Mouse (Mus musculus): ENCODE results near the gene Gpha2. TPM values are rescaled to one million over a fixed set of nuclear protein-coding genes. Genes with fewer than 3 reads are reported as not detected.

The Gpha2 gene
- polyA plus RNA-seq, 1 experiment: 0.16 TPM

DNA sequence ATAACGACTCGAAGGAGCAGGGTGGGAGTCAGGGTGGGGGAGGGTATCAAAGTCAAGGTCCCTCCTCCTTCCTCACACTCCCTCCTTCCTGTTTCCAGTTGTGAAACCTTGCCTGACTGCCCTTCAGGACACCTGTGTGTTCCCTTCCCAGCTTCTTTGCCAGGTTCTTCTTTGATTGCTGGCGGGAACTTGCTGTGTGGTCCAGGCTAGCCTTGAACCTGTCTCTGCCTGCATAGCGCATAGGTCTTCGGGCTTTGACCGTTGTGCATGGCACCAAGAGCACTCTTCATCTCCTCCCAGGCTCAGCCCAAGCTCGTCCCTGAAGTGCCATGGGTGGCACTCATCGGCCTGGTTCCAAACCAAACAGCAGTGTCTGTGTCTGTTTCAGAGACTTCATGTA, 38.8 kb downstream of the Gpha2 start:
- no peak for DNase-seq
- H3K4me1 ChIP-seq (ENCODE audit: control insufficient read depth, insufficient read depth, low read length): peaks cover 12% of the 10 kb centered on the region; the same call in 1 of the 2 replicates
- 71% methylated on average over 8 of the region's 8 CpGs for WGBS
- H3K4me3 ChIP-seq (ENCODE audit: insufficient read depth, low read depth, low read length): peak overlapping the region; percentile 62; the same call in 1 of the 2 replicates
- TF ChIP-seq CTCF (conservative IDR thresholded peaks at IDR 0.05; ENCODE audit: insufficient read depth, insufficient read length, low read depth, low read length) (no peak), POLR2A (IDR thresholded peaks at IDR 0.05; ENCODE audit: low read depth, low read length) (no peak)
- H3K27ac ChIP-seq (ENCODE audit: insufficient read depth, low read depth, low read length): no peak overlapping the region
- H3K27me3 ChIP-seq (replicated peaks; ENCODE audit: control insufficient read depth, insufficient read depth, low read length): no peaks in the 10 kb centered on the region
- H3K36me3 ChIP-seq (ENCODE audit: control insufficient read depth, insufficient read depth, low read length): no peaks in the 10 kb centered on the region

DNA sequence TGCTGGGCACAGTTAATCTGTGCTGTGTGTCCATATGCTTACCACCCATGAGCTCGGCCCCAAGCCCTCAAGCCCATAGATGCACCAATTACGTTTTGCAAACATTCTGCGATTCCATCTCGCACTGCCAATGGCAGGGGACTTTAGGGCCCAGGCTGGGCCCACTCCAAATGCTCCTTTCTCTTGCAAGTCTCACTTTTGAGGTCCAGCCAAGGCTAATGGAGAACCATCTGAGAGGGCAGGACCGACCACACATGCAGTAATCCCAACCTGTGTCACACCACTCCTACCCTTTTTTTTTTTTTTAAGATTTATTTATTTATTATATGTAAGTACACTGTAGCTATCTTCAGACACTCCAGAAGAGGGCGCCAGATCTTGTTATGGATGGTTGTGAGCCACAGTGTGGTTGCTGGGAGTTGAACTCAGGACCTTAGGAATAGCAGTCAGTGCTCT, 39.6 kb downstream of the Gpha2 start:
- WGBS: 79% methylated on average over 6 of the region's 6 CpGs
- Histone ChIP-seq H3K4me1 (ENCODE audit: control insufficient read depth, insufficient read depth, low read length) (peaks cover 16% of the 10 kb centered on the region), H3K36me3 (ENCODE audit: control insufficient read depth, insufficient read depth, low read length) (no peaks in the 10 kb centered on the region), H3K27ac (ENCODE audit: insufficient read depth, low read depth, low read length) (no peak overlapping the region), H3K27me3 (replicated peaks; ENCODE audit: control insufficient read depth, insufficient read depth, low read length) (no peaks in the 10 kb centered on the region), H3K4me3 (ENCODE audit: insufficient read depth, low read depth, low read length) (no peak overlapping the region)
- no peak for TF ChIP-seq POLR2A (IDR thresholded peaks at IDR 0.05; ENCODE audit: low read depth, low read length)
- no peak; the same call in 1 of the 2 replicates for TF ChIP-seq CTCF (conservative IDR thresholded peaks at IDR 0.05; ENCODE audit: insufficient read depth, insufficient read length, low read depth, low read length)
- DNase-seq: no peak

DNA sequence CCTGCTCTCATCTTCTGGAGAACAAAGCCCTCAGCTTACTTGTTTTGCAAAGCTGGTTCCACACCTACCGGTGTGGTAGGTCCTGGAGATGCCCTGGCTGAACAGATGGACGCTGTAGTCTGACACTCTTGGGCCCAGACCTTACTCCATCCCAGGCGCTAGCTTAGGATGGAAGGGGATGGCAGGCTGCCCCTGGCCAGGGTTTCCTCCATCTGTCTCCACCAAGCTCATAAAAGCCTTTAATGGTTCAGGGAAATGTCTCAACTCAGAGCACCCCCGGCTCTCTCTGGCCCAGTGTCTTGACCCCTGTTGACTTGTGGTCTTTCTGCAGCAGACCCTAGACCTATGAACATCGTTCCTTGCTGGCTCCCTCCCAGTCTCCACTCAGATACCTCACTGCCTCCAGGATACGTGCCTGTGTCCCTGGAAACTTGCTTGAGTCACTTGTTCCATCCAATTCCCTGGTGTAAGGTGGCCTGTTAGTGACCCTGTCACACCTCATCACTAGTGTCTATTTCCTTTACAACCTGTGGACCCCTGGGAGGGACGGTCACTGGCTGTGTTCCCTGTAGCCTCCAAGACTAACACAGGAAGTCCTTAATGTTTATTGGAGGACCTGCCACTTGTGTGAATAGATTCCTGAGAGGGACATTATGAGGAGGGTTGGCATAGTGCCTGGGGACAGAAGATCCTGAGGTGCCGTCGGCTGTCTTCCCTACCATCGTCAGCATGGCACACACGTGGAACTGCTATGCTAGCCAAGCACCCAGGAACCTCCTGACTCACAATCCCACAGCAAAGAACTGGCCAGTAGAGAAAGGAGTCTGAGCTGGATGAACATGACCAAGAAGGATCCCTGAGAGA, 41.4 kb downstream of the Gpha2 start:
- Histone ChIP-seq H3K4me1 (ENCODE audit: control insufficient read depth, insufficient read depth, low read length) (peaks cover 30% of the 10 kb centered on the region), H3K27me3 (replicated peaks; ENCODE audit: control insufficient read depth, insufficient read depth, low read length) (no peaks in the 10 kb centered on the region), H3K4me3 (ENCODE audit: insufficient read depth, low read depth, low read length) (no peak overlapping the region), H3K36me3 (ENCODE audit: control insufficient read depth, insufficient read depth, low read length) (no peaks in the 10 kb centered on the region), H3K27ac (ENCODE audit: insufficient read depth, low read depth, low read length) (no peak overlapping the region)
- 22% methylated on average over 11 of the region's 11 CpGs for WGBS
- TF ChIP-seq POLR2A (IDR thresholded peaks at IDR 0.05; ENCODE audit: low read depth, low read length): no peak
- TF ChIP-seq CTCF (conservative IDR thresholded peaks at IDR 0.05; ENCODE audit: insufficient read depth, insufficient read length, low read depth, low read length): 0 out of 2 replicates have a peak, but pooled peaks have one; percentile 1
- DNase-seq: peak; percentile 62

DNA sequence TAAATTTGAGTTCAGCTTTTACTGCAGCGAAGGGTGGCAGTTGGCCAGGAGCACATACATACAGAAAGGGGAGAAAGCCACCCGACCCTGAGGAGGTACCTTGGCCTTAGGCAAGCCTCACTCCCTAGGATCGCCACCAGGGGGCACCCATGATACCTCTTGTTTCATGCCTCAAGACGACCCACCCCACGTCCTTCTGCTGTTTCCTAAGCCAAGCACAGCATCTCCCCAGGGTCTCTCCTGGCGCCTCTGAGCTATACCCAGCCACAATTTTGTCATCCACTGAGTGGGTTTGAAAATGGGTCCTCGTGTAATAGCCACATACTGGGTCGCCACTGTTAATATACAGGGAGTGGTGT, 42.0 kb downstream of the Gpha2 start:
- no peak overlapping the region for H3K4me3 ChIP-seq (ENCODE audit: insufficient read depth, low read depth, low read length)
- WGBS: 11% methylated on average over 8 of the region's 8 CpGs
- H3K27me3 ChIP-seq (replicated peaks; ENCODE audit: control insufficient read depth, insufficient read depth, low read length): no peaks in the 10 kb centered on the region
- no peak overlapping the region for H3K27ac ChIP-seq (ENCODE audit: insufficient read depth, low read depth, low read length)
- TF ChIP-seq POLR2A (IDR thresholded peaks at IDR 0.05; ENCODE audit: low read depth, low read length) (peak; percentile 31), CTCF (conservative IDR thresholded peaks at IDR 0.05; ENCODE audit: insufficient read depth, insufficient read length, low read depth, low read length) (peak; percentile 89)
- no peaks in the 10 kb centered on the region for H3K36me3 ChIP-seq (ENCODE audit: control insufficient read depth, insufficient read depth, low read length)
- H3K4me1 ChIP-seq (ENCODE audit: control insufficient read depth, insufficient read depth, low read length): peaks cover 27% of the 10 kb centered on the region
- DNase-seq: peak; percentile 90

DNA sequence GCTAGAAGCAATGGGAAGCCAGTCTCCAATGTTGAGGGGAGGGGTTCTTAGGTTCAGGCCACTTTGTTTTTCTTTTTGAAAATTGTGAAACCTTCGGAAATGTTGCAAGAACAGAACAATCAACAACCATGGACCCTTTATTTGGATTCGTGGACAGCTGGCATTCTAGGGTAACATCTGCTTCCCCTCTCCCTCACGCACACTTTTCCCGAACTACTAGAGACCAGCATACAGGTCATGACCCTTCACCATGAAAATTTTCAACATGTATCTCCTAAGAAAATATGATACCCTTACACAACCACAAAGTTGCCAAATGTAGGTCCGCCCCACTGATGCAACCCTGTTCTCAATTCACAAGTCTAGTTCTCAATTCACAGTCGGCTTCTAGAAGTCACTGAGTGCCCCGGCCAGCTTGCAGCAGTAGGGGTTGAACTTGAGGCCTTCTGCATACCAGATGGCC, 42.5 kb downstream of the Gpha2 start:
- Histone ChIP-seq H3K36me3 (ENCODE audit: control insufficient read depth, insufficient read depth, low read length) (no peaks in the 10 kb centered on the region), H3K27ac (ENCODE audit: insufficient read depth, low read depth, low read length) (no peak overlapping the region), H3K4me1 (ENCODE audit: control insufficient read depth, insufficient read depth, low read length) (peaks cover 27% of the 10 kb centered on the region), H3K27me3 (replicated peaks; ENCODE audit: control insufficient read depth, insufficient read depth, low read length) (no peaks in the 10 kb centered on the region), H3K4me3 (ENCODE audit: insufficient read depth, low read depth, low read length) (no peak overlapping the region)
- TF ChIP-seq POLR2A (IDR thresholded peaks at IDR 0.05; ENCODE audit: low read depth, low read length) (no peak), CTCF (conservative IDR thresholded peaks at IDR 0.05; ENCODE audit: insufficient read depth, insufficient read length, low read depth, low read length) (no peak)
- 79% methylated on average over 7 of the region's 7 CpGs for WGBS
- DNase-seq: no peak

DNA sequence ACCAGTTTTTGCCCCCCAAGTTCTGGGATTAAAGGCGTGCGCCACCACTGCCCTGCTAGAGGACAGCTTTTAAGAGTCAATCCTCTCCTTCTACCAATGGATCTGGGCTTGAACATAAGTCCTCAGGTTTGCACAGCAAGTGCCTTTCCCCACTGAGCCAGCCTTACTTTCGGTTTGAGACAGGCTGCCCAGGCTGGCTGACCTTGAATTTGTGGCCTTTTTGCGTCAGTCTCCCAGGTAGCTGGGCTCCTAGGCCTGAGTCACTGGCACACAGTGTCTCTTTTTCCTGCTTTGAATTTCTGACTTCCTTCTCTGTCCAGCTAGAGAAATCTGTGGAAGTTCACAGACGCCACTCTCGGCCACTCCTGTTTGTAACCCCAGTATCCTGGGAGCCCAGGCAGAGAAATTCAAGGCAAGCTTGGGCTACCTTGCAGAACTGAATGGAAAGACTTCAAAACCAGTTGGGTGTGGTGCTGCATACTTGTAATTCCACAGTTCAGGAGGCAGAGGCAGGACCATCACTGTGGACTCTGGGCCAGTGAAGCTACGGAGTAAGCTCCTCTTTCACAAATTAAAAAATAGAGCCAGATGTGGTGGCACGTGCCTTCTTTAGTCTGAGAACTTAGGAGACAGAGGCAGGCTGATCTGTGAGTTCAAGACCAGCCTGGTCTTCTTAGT, 43.8 kb downstream of the Gpha2 start:
- Histone ChIP-seq H3K27me3 (replicated peaks; ENCODE audit: control insufficient read depth, insufficient read depth, low read length) (no peaks in the 10 kb centered on the region), H3K27ac (ENCODE audit: insufficient read depth, low read depth, low read length) (peak overlapping the region; percentile 66), H3K4me3 (ENCODE audit: insufficient read depth, low read depth, low read length) (no peak overlapping the region), H3K4me1 (ENCODE audit: control insufficient read depth, insufficient read depth, low read length) (peaks cover 27% of the 10 kb centered on the region), H3K36me3 (ENCODE audit: control insufficient read depth, insufficient read depth, low read length) (no peaks in the 10 kb centered on the region)
- no peak for TF ChIP-seq CTCF (conservative IDR thresholded peaks at IDR 0.05; ENCODE audit: insufficient read depth, insufficient read length, low read depth, low read length)
- no peak for TF ChIP-seq POLR2A (IDR thresholded peaks at IDR 0.05; ENCODE audit: low read depth, low read length)
- DNase-seq: no peak
- 77% methylated on average over 8 of the region's 8 CpGs for WGBS

DNA sequence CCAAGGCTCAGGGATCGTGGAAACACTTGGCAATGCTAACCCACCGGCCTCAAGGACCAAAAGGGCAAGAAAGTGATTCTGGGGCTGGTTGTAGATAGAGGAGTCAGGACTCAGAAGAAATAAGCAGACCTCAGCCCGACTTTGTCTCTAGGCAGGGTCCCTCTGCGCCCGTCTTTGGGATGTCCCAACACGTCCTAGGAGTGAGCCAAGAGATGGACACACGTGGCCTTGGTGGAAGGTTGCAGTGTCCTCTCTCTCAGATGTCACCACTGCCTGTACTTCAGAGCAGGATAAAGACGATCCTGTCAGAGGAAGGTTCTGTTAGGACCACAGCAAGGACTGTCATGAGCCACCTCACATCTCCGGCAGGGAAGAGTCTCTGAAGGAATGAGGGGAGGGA, 44.5 kb downstream of the Gpha2 start:
- H3K27me3 ChIP-seq (replicated peaks; ENCODE audit: control insufficient read depth, insufficient read depth, low read length): no peaks in the 10 kb centered on the region
- H3K27ac ChIP-seq (ENCODE audit: insufficient read depth, low read depth, low read length): peak overlapping the region; percentile 75
- H3K4me3 ChIP-seq (ENCODE audit: insufficient read depth, low read depth, low read length): no peak overlapping the region
- peaks cover 29% of the 10 kb centered on the region for H3K4me1 ChIP-seq (ENCODE audit: control insufficient read depth, insufficient read depth, low read length)
- DNase-seq: no peak
- 69% methylated on average over 9 of the region's 9 CpGs for WGBS
- TF ChIP-seq CTCF (conservative IDR thresholded peaks at IDR 0.05; ENCODE audit: insufficient read depth, insufficient read length, low read depth, low read length): no peak
- TF ChIP-seq POLR2A (IDR thresholded peaks at IDR 0.05; ENCODE audit: low read depth, low read length): no peak
- H3K36me3 ChIP-seq (ENCODE audit: control insufficient read depth, insufficient read depth, low read length): no peaks in the 10 kb centered on the region
